Mouse (Mus musculus) induced T-regulatory cell, adult 2 months (primary cell): ENCODE results near the gene Cfap97d2.
"Not testable (repeated sequence)": the region's sequence is repeated elsewhere in the genome, so short reads cannot be mapped to it uniquely, and the experiment has no call there.

Source experiments
- DNase-seq: peaks from one replicate; pipeline ENCODE4 v3.0.0-alpha.2; 2012; ENCODE audit warnings: low read depth

Gene Cfap97d2

GRCm38 (mm10) chr8:13740817-13741613 is 35.3 kb downstream of the Cfap97d2 start:
- DNase-seq, result no peak

- DNase-seq, result not testable (repeated sequence)
Measured at GRCm38 (mm10) chr8:13746212-13746611, 40.5 kb downstream of the Cfap97d2 start.

GRCm38 (mm10) chr8:13747626-13748025 is 41.9 kb downstream of the Cfap97d2 start:
- no peak for DNase-seq

- DNase-seq, result peak; percentile 91
Measured at GRCm38 (mm10) chr8:13753680-13754079, 48.0 kb downstream of the Cfap97d2 start.

GRCm38 (mm10) chr8:13756480-13756879 is 50.8 kb downstream of the Cfap97d2 start:
- DNase-seq, result no peak

GRCm38 (mm10) chr8:13756982-13757804 is 51.5 kb downstream of the Cfap97d2 start, which contains the start of gene Cdc16:
Cdc16 (plus strand) TSS chr8:13757676.
- DNase-seq, result peak; percentile 92

- peak; percentile 84 for DNase-seq
Measured at GRCm38 (mm10) chr8:13757805-13758727, 52.4 kb downstream of the Cfap97d2 start.

GRCm38 (mm10) chr8:13769206-13769605 is 63.5 kb downstream of the Cfap97d2 start:
- no peak for DNase-seq

DNA sequence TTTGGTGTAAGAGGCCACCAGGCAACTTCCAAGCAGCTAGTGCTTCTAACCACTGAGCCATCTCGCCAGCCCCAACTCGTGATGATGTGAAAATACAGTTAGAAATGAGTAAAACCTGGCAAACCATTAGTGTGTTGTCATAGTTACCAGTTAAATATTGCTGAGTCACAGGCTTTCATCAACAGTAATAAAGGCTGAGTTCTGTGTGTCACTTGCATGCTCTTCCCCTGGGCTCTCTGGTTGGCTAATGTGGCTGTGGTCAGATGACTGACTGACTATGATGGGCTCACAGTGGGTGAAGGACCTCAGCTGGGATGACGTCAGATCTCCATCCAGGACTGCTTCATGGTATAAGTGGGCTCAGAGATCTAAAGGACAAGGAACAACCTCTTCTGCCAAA is 74.8 kb downstream of the Cfap97d2 start:
- DNase-seq, result no peak

- DNase-seq, result peak; percentile 97
Measured at GRCm38 (mm10) chr8:13785250-13785763, 79.6 kb downstream of the Cfap97d2 start, which contains the start of gene Upf3a. Upf3a (plus strand) TSS chr8:13785615.

DNA sequence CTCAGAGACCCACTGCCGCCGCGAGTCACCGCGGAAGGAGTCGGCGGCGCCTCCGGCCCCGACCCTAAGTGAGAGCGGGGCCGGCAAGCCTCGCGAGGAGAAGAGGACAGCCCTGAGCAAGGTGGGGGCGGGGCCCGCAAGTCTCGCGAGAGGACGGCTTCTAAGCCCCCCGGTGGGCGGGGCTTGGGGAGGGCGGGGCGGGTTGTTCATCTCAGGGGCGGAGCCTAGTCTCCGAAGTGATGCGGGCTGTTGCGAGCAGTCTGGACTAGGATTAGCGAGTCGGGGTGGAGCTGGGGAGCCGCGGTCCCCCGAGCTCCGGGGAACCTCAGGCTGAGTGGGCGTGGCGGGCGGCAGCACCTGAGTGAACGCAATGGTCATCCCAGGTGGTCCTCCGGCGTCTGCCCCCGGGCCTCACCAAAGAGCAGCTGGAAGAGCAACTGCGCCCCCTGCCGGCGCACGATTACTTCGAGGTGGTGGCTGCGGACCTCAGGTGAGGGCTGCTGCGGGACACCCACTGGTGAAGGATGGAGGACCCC is 80.1 kb downstream of the Cfap97d2 start:
- peak; percentile 99 for DNase-seq

DNA sequence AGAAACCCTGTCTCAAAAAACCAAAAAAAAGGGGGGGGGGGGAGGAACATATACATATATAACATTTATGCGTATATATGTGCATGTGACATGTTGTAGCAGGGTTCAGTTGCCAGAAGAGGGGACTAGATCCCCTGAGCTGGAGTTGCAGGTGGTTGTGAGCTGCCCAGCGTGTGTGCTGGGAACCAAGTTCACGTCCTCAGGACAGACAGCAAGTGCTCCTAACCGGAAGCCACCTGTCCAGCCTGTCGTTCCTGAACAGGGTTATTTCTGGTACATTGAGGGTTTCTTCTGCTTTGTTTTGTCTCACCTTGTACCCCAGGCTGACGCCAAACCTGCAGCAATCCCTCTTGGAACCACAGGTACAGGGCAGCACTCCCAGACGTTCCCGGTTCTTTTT is 83.9 kb downstream of the Cfap97d2 start:
- DNase-seq, result no peak
